Mouse (Mus musculus) E14TG2a.4 (cell line): ENCODE data around the gene Birc2.
"Not testable (repeated sequence)": the region's sequence is repeated elsewhere in the genome, so short reads cannot be mapped to it uniquely, and the experiment has no call there.

Source experiments
- H3K27me3 ChIP-seq: 2 replicates; pipeline ENCODE4 v1.6.1; 2014; ENCODE audit warnings: low read length, control low read depth; ENCODE audit not compliant: insufficient read depth
- H3K36me3 ChIP-seq: 2 replicates; pipeline ENCODE4 v1.6.1; 2014; ENCODE audit warnings: low read length, control low read depth; ENCODE audit not compliant: insufficient read depth
- H3K4me1 ChIP-seq: replicated peaks from 2 replicates; pipeline ENCODE4 v1.6.1; 2014; ENCODE audit warnings: low read depth, low read length, control low read depth
- H3K4me3 ChIP-seq: replicated peaks from 2 replicates; pipeline ENCODE4 v1.5.1; 2014; ENCODE audit warnings: mild to moderate bottlenecking, low read length
- H3K9me3 ChIP-seq: 2 replicates; pipeline ENCODE4 v1.6.1; 2014; ENCODE audit warnings: low read length, control low read depth
- CTCF ChIP-seq: conservative IDR thresholded peaks from 2 replicates; pipeline ENCODE4 v1.5.1; 2014; ENCODE audit warnings: low read length
- NANOG ChIP-seq: IDR thresholded peaks from 2 replicates; pipeline ENCODE4 v1.6.1; 2014; ENCODE audit warnings: borderline replicate concordance, low read length, mixed read lengths
- POU5F1 ChIP-seq: IDR thresholded peaks from 2 replicates; pipeline ENCODE4 v1.6.1; 2014; ENCODE audit warnings: low read length, borderline replicate concordance

Gene Birc2

GRCm38 (mm10) chr9:7870556-7871315 lies 33.9 kb upstream of the Birc2 start:
- no peaks in the 10 kb centered on the region for H3K27me3 ChIP-seq
- TF ChIP-seq POU5F1 (no peak), CTCF (no peak), NANOG (no peak)
- peaks cover 42% of the 10 kb centered on the region for H3K4me1 ChIP-seq
- H3K9me3 ChIP-seq = no peaks in the 10 kb centered on the region
- peaks cover 4% of the 10 kb centered on the region; the same call in 1 of the 2 replicates for H3K36me3 ChIP-seq
- H3K4me3 ChIP-seq = no peak overlapping the region

- peaks cover 34% of the 10 kb centered on the region for H3K4me1 ChIP-seq
- no peak overlapping the region for H3K4me3 ChIP-seq
- H3K9me3 ChIP-seq = no peaks in the 10 kb centered on the region
- TF ChIP-seq POU5F1 (no peak), NANOG (no peak), CTCF (no peak)
- no peaks in the 10 kb centered on the region for H3K27me3 ChIP-seq
- H3K36me3 ChIP-seq = peaks cover 4% of the 10 kb centered on the region; the same call in 1 of the 2 replicates
Observed at GRCm38 (mm10) chr9:7868838-7869491, 32.1 kb upstream of the Birc2 start.

DNA sequence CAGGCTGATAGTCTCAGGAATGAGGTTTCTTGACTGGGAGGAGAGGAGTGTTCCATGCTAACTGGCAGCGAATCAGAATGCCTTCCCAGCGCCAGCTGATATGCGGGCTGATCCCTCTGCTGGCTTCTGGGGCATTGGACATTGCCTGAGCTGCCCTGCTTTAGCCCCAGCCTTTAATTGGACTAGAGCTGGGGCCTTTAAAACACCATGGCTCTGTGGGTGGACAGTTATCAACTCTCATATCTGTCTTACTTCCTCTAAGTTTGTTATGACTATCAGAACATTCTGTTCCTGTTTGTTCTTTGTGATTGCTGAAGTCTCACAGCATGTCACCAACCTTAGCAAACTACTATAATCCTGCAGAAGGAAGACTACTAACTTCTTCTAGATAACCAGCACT lies 31.1 kb upstream of the Birc2 start:
- H3K4me1 ChIP-seq = peaks cover 30% of the 10 kb centered on the region
- H3K4me3 ChIP-seq = no peak overlapping the region
- H3K9me3 ChIP-seq = no peaks in the 10 kb centered on the region
- TF ChIP-seq NANOG (no peak), CTCF (no peak), POU5F1 (no peak)
- H3K36me3 ChIP-seq = peaks cover 4% of the 10 kb centered on the region; the same call in 1 of the 2 replicates
- no peaks in the 10 kb centered on the region for H3K27me3 ChIP-seq

DNA sequence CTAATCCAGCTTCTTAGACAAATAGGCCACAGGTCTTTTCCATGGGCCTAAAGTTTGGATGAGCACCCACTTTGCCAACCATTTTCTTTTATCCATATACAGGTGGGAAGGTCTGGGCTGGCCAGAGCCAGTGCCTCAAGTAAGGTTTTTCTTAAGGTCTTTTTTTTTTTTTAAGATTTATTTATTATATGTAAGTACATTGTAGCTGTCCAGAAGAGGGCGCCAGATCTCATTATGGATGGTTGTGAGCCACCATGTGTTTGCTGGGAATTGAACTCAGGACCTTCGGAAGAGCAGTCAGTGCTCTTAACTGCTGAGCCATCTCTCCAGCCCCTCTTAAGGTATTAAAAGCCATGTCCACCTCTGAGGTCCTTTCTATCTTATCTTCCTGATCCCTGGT lies 30.1 kb upstream of the Birc2 start:
- not testable (repeated sequence) for H3K9me3 ChIP-seq, H3K27me3 ChIP-seq, H3K4me3 ChIP-seq, H3K36me3 ChIP-seq
- peak; percentile 31 for TF ChIP-seq CTCF
- H3K4me1 ChIP-seq = peaks cover 29% of the 10 kb centered on the region

GRCm38 (mm10) chr9:7860976-7861375 lies 24.1 kb upstream of the Birc2 start:
- Histone ChIP-seq H3K9me3 (no peaks in the 10 kb centered on the region), H3K4me1 (peaks cover 8% of the 10 kb centered on the region; the same call in 1 of the 2 replicates), H3K4me3 (no peak overlapping the region), H3K27me3 (no peaks in the 10 kb centered on the region), H3K36me3 (no peaks in the 10 kb centered on the region)
- no peak for TF ChIP-seq NANOG
- TF ChIP-seq POU5F1 = no peak
- no peak for TF ChIP-seq CTCF

- H3K36me3 ChIP-seq = no peaks in the 10 kb centered on the region
- H3K4me3 ChIP-seq = no peak overlapping the region
- no peaks in the 10 kb centered on the region for H3K27me3 ChIP-seq
- H3K4me1 ChIP-seq = peaks cover 16% of the 10 kb centered on the region
- TF ChIP-seq NANOG (no peak), POU5F1 (no peak), CTCF (no peak)
- H3K9me3 ChIP-seq = no peaks in the 10 kb centered on the region
Observed at GRCm38 (mm10) chr9:7855912-7856311, 19.0 kb upstream of the Birc2 start.

- TF ChIP-seq CTCF (peak; percentile 47), NANOG (no peak)
- H3K36me3 ChIP-seq = no peaks in the 10 kb centered on the region
Observed at GRCm38 (mm10) chr9:7855374-7855773, 18.5 kb upstream of the Birc2 start.

GRCm38 (mm10) chr9:7854196-7854595 lies 17.3 kb upstream of the Birc2 start:
- H3K4me1 ChIP-seq = peaks cover 16% of the 10 kb centered on the region
- H3K36me3 ChIP-seq, H3K27me3 ChIP-seq, H3K9me3 ChIP-seq, H3K4me3 ChIP-seq: not testable (repeated sequence)

More at GRCm38 (mm10) chr9:7855374-7855773, 18.5 kb upstream of the Birc2 start:
- no peaks in the 10 kb centered on the region for H3K9me3 ChIP-seq
- no peaks in the 10 kb centered on the region for H3K27me3 ChIP-seq
- no peak overlapping the region for H3K4me3 ChIP-seq
- H3K4me1 ChIP-seq = peaks cover 16% of the 10 kb centered on the region
